Mouse (Mus musculus): Measurements from ENCODE around the gene Gcdh. TPM values are rescaled to one million over a fixed set of nuclear protein-coding genes. Genes with fewer than 3 reads are reported as not detected.

Gene Gcdh
- total and polyA plus RNA-seq, 2 experiments from 2014 or later, result 22.1 to 33.2 TPM

DNA sequence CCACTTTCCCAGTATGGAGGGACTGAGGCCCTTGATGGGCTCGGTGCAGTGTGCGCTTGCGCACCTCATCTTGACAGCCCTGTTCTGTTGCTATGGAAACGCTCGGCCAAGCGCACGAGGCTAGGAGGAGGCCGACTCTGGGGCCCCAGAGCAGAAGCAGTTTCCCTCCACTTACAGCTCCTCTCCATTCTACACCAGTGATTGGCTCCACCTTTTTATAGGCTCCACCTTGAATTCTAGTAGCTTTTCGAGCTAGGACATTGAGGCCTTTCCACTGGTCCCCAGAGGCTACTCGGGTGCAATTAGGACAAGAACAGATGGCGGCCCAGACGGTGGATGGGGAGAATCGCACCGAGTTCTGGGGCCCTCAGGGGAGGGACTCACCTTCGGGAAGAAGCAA lies 41.1 kb upstream of the Gcdh start:
- DNase-seq (ENCODE audit: low spot score), result peak; percentile 94
- Histone ChIP-seq H3K27ac (ENCODE audit: low read depth, low read length) (peak overlapping the region; percentile 97), H3K27me3 (ENCODE audit: insufficient read depth, low read length) (no peaks in the 10 kb centered on the region), H3K9ac (replicated peaks; ENCODE audit: low read length, poor library complexity, severe bottlenecking) (peak overlapping the region; percentile 99), H3K4me3 (ENCODE audit: low read depth, low read length) (peak overlapping the region; percentile 93), H3K9me3 (ENCODE audit: low read length) (no peaks in the 10 kb centered on the region), H3K4me2 (ENCODE audit: low read depth, low read length, poor library complexity, severe bottlenecking) (peak overlapping the region; percentile 93), H3K36me3 (ENCODE audit: insufficient read depth, low read length) (peaks cover 11% of the 10 kb centered on the region), H3K4me1 (ENCODE audit: insufficient read depth, low read length) (peaks cover 5% of the 10 kb centered on the region)
- WGBS, result 3% methylated on average over 15 of the region's 15 CpGs
- TF ChIP-seq CTCF (IDR thresholded peaks at IDR 0.05), result no peak
- peak; percentile 63 for ATAC-seq (ENCODE audit: low FRiP score)

DNA sequence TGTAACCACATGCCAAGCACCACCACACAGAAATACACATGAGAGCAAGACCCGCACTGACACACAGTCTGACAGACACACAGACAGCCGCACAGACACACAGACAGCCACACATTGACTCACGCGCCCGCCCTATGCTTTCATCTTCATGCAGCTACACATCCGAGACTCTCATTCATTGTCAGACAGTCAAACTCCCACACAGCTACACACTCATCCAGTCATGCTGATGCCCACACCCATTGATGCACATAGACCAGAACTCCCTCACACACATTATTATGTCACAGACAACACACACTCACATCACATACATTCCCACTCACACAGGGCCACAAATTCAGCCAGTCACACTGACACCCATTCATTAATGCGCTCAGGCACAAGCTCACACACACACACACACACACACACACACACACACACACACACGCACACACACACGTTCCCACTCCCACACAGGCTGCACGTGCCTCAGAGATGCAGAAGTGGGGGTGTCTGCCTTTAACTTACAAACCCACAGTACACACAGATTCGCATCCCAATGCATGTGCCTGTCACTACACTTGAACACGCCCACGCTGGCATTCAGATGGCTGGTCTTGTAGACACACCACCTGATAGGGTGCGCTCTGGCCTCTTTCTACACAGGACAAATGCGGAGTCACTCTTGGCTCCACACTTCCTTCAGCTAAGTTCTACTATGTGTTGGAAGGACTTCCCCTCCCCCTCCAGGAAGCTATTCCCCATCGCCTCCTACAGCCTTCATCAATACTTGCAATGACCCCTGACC lies 40.2 kb upstream of the Gcdh start:
- TF ChIP-seq CTCF (IDR thresholded peaks at IDR 0.05), result no peak
- WGBS, result 82% methylated on average over 16 of the region's 16 CpGs
- DNase-seq (ENCODE audit: low spot score) (no peak), ATAC-seq (ENCODE audit: low FRiP score) (no peak)
- H3K4me2 ChIP-seq (ENCODE audit: low read depth, low read length, poor library complexity, severe bottlenecking), result peak overlapping the region; percentile 93
- H3K9ac ChIP-seq (replicated peaks; ENCODE audit: low read length, poor library complexity, severe bottlenecking), result no peak overlapping the region
- H3K27ac ChIP-seq (ENCODE audit: low read depth, low read length), result no peak overlapping the region
- H3K4me3 ChIP-seq (ENCODE audit: low read depth, low read length), result peak overlapping the region; percentile 93; the same call in 1 of the 2 replicates
- peaks cover 5% of the 10 kb centered on the region for H3K4me1 ChIP-seq (ENCODE audit: insufficient read depth, low read length)
- H3K27me3 ChIP-seq (ENCODE audit: insufficient read depth, low read length), result no peaks in the 10 kb centered on the region
- no peaks in the 10 kb centered on the region for H3K9me3 ChIP-seq (ENCODE audit: low read length)
- H3K36me3 ChIP-seq (ENCODE audit: insufficient read depth, low read length), result peaks cover 12% of the 10 kb centered on the region

DNA sequence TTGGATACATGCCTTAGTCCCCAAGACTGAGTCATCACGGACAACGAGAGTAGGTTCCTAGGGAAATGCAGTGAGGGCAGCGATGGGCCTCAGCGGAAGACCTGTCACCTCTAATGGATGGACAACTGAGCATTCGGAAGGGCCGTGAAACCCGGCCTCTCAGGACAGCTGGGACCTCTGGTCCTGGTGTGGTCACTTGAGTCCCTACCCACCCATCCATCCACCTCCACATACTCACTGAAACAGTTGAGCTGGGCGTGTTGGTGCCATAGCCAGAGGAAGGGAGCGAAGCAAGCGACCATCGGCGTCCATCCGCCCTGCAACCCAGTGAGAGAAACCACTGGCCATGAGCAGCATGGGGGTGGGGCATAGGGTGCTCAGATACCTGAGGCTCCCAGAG lies 36.9 kb upstream of the Gcdh start:
- Histone ChIP-seq H3K27me3 (ENCODE audit: insufficient read depth, low read length) (no peaks in the 10 kb centered on the region), H3K4me1 (ENCODE audit: insufficient read depth, low read length) (peaks cover 5% of the 10 kb centered on the region), H3K9ac (replicated peaks; ENCODE audit: low read length, poor library complexity, severe bottlenecking) (0 out of 2 replicates have a peak overlapping the region, but pooled peaks have one; percentile 19), H3K4me2 (ENCODE audit: low read depth, low read length, poor library complexity, severe bottlenecking) (no peak overlapping the region), H3K4me3 (ENCODE audit: low read depth, low read length) (no peak overlapping the region), H3K27ac (ENCODE audit: low read depth, low read length) (no peak overlapping the region), H3K36me3 (ENCODE audit: insufficient read depth, low read length) (peaks cover 21% of the 10 kb centered on the region), H3K9me3 (ENCODE audit: low read length) (no peaks in the 10 kb centered on the region)
- TF ChIP-seq CTCF (IDR thresholded peaks at IDR 0.05), result no peak
- ATAC-seq (ENCODE audit: low FRiP score), result no peak
- DNase-seq (ENCODE audit: low spot score), result no peak
- 92% methylated on average over 13 of the region's 13 CpGs for WGBS

DNA sequence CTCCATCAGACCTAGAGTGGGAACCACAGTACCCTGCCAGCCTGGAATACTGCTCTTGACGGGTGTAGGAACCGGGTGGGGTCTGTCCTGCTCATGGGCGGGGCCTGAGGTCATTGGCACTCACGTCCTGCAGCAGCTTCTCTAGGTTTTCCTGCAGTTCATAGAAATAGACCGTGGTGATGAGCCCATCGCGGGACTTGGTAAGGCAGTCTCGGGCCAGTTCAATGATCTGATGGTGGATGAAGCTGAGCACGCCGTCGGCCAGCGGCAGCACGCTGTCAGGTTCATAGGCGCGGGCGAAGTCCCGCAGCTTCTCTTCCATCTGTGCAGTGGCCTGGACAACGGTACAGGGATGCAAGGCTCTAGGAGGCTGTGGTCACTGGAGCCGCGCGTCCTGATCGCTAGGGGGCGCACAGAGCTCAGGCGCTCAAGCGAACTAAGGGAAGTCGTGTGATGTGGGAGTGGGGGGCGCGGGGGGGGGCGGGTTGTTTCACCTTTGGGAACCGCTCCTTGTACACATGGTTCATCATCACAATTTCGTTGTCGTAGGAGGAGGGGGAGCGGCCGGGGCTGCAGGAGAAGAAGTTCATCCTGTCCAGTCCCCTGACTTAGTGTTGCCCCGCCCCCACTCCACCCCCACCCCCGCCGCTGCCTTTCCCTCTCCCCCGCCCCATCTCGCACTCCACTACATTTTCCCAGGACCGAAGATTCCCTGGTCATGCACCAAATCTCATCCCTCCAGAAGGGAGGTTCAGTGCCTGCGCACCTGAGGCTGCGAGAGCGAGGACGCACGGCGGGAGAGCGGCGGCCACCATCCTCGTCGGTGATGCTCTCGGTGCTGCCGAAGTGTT lies 35.0 kb upstream of the Gcdh start:
- H3K4me1 ChIP-seq (ENCODE audit: insufficient read depth, low read length), result no peaks in the 10 kb centered on the region
- DNase-seq (ENCODE audit: low spot score) (peak; percentile 80), ATAC-seq (ENCODE audit: low FRiP score) (peak; percentile 72)
- H3K4me2 ChIP-seq (ENCODE audit: low read depth, low read length, poor library complexity, severe bottlenecking), result peak overlapping the region; percentile 37
- no peak overlapping the region for H3K9ac ChIP-seq (replicated peaks; ENCODE audit: low read length, poor library complexity, severe bottlenecking)
- peaks cover 34% of the 10 kb centered on the region for H3K36me3 ChIP-seq (ENCODE audit: insufficient read depth, low read length)
- TF ChIP-seq CTCF (IDR thresholded peaks at IDR 0.05), result peak; percentile 76
- no peak overlapping the region for H3K27ac ChIP-seq (ENCODE audit: low read depth, low read length)
- H3K9me3 ChIP-seq (ENCODE audit: low read length), result no peaks in the 10 kb centered on the region
- 0 out of 2 replicates have a peak overlapping the region, but pooled peaks have one; percentile 8 for H3K4me3 ChIP-seq (ENCODE audit: low read depth, low read length)
- WGBS, result 3% methylated on average over 46 of the region's 52 CpGs
- H3K27me3 ChIP-seq (ENCODE audit: insufficient read depth, low read length), result no peaks in the 10 kb centered on the region

DNA sequence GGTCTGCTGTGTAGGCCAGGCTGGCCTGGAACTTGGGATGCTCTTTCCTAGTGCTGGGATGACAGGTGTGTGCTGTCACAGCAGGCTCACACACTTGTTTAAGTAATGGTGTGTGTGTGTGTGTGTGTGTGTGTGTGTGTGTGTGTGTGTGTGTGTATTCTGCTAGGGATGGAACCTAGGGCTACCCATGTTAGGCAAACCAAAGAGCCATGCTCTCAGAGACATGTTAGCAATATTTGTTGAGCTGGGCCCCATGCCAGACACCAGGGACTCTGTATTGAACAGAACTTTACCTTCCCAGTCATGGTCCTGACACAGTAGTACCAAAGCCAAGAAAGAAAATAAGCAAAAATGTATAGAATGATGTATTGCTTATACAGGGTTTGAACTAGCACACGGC lies 33.8 kb upstream of the Gcdh start:
- WGBS, result 94% methylated on average over 1 of the region's 1 CpGs
- DNase-seq (ENCODE audit: low spot score) (no peak), ATAC-seq (ENCODE audit: low FRiP score) (no peak)
- no peak for TF ChIP-seq CTCF (IDR thresholded peaks at IDR 0.05)
- Histone ChIP-seq H3K9ac (replicated peaks; ENCODE audit: low read length, poor library complexity, severe bottlenecking) (no peak overlapping the region), H3K36me3 (ENCODE audit: insufficient read depth, low read length) (peaks cover 36% of the 10 kb centered on the region), H3K9me3 (ENCODE audit: low read length) (no peaks in the 10 kb centered on the region), H3K27me3 (ENCODE audit: insufficient read depth, low read length) (no peaks in the 10 kb centered on the region), H3K4me3 (ENCODE audit: low read depth, low read length) (no peak overlapping the region), H3K27ac (ENCODE audit: low read depth, low read length) (no peak overlapping the region), H3K4me1 (ENCODE audit: insufficient read depth, low read length) (no peaks in the 10 kb centered on the region), H3K4me2 (ENCODE audit: low read depth, low read length, poor library complexity, severe bottlenecking) (no peak overlapping the region)

DNA sequence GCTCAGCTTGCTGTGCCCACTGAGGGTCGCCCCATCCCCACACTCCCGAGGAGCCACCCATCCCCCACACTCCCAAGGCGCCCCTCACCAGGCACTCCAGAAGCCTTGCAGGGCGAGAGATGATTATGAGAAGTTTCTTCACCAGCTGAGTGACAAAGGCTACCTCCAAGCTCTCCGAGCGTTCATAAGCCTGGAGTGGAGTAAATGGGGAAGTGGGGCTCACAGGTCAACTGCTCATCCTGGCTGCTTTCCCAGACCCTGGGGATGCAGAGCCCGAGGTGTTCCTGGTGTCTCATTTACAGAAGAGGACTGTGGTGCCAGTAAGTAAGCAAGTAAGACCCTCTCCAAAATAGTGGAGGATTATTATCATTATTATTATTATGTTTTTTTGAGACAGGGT lies 31.8 kb upstream of the Gcdh start:
- H3K9ac ChIP-seq (replicated peaks; ENCODE audit: low read length, poor library complexity, severe bottlenecking), result no peak overlapping the region
- 78% methylated on average over 7 of the region's 7 CpGs for WGBS
- H3K27me3 ChIP-seq (ENCODE audit: insufficient read depth, low read length), result no peaks in the 10 kb centered on the region
- ATAC-seq (ENCODE audit: low FRiP score), result no peak
- H3K27ac ChIP-seq (ENCODE audit: low read depth, low read length), result no peak overlapping the region
- no peaks in the 10 kb centered on the region for H3K9me3 ChIP-seq (ENCODE audit: low read length)
- TF ChIP-seq CTCF (IDR thresholded peaks at IDR 0.05), result no peak
- H3K4me3 ChIP-seq (ENCODE audit: low read depth, low read length), result no peak overlapping the region
- H3K4me1 ChIP-seq (ENCODE audit: insufficient read depth, low read length), result no peaks in the 10 kb centered on the region
- no peak for DNase-seq (ENCODE audit: low spot score)
- H3K36me3 ChIP-seq (ENCODE audit: insufficient read depth, low read length), result peaks cover 49% of the 10 kb centered on the region
- H3K4me2 ChIP-seq (ENCODE audit: low read depth, low read length, poor library complexity, severe bottlenecking), result no peak overlapping the region
